Mouse (Mus musculus) small intestine, adult 2 months (tissue): ENCODE measurements around the gene Ubac2. TPM values are rescaled to one million over a fixed set of nuclear protein-coding genes. Genes with fewer than 3 reads are reported as not detected.

ENCODE experiments used
- H3K27ac ChIP-seq: fragments of 200-500 bp; 2 replicates; pipeline ENCODE4 v1.5.1; 2012; ENCODE audit warnings: low read depth, low read length, control low read depth, inconsistent platforms; ENCODE audit not compliant: insufficient read depth
- H3K27me3 ChIP-seq: fragments of 200-500 bp; 2 replicates; pipeline ENCODE4 v1.6.1; 2012; ENCODE audit warnings: mild to moderate bottlenecking, moderate library complexity, low read length, inconsistent platforms; ENCODE audit not compliant: control insufficient read depth, insufficient read depth
- H3K36me3 ChIP-seq: fragments of 200-500 bp; 2 replicates; pipeline ENCODE4 v1.6.1; 2012; ENCODE audit warnings: mild to moderate bottlenecking, low read length, control low read depth, inconsistent platforms; ENCODE audit not compliant: control insufficient read depth, insufficient read depth
- H3K4me1 ChIP-seq: fragments of 200-500 bp; 2 replicates; pipeline ENCODE4 v1.6.1; 2012; ENCODE audit warnings: low read length, inconsistent platforms, mixed read lengths; ENCODE audit not compliant: control insufficient read depth, insufficient read depth, insufficient read length
- H3K4me3 ChIP-seq: fragments of 200-500 bp; 2 replicates; pipeline ENCODE4 v1.5.1; 2012; ENCODE audit warnings: low read depth, mild to moderate bottlenecking, control low read depth, inconsistent platforms, low read length, moderate library complexity
- CTCF ChIP-seq: fragments of 200-500 bp; IDR thresholded peaks from 2 replicates; pipeline ENCODE4 v1.5.1; 2012; ENCODE audit warnings: low read depth, mild to moderate bottlenecking, control low read depth, inconsistent platforms, low read length, moderate library complexity, mixed read lengths; ENCODE audit not compliant: insufficient replicate concordance, insufficient read length; ENCODE audit errors: extremely low read depth
- POLR2A ChIP-seq: fragments of 200-500 bp; IDR thresholded peaks from 2 replicates; pipeline ENCODE4 v1.6.1; 2012; ENCODE audit warnings: low read depth, mild to moderate bottlenecking, control low read depth, inconsistent platforms, low read length, moderate library complexity
- WGBS: fragments of 180-500 bp; shearing (Covaris S2); methylation state at CpG from one replicate; pipeline ENCODE4 v1.1.7; 2018; 5-methylcytosine and 5-hydroxymethylcytosine counted together
- polyA plus RNA-seq: library from polyadenylated mRNA; depleted of rRNA; stranded (reverse); fragments of >200 nt; gene quantifications from 2 replicates; pipeline ENCODE4 v1.2.3, GENCODE M21; 2012; rRNA removed

Gene Ubac2
- polyA plus RNA-seq = 23.5 and 48.4 TPM in 2 replicates

DNA sequence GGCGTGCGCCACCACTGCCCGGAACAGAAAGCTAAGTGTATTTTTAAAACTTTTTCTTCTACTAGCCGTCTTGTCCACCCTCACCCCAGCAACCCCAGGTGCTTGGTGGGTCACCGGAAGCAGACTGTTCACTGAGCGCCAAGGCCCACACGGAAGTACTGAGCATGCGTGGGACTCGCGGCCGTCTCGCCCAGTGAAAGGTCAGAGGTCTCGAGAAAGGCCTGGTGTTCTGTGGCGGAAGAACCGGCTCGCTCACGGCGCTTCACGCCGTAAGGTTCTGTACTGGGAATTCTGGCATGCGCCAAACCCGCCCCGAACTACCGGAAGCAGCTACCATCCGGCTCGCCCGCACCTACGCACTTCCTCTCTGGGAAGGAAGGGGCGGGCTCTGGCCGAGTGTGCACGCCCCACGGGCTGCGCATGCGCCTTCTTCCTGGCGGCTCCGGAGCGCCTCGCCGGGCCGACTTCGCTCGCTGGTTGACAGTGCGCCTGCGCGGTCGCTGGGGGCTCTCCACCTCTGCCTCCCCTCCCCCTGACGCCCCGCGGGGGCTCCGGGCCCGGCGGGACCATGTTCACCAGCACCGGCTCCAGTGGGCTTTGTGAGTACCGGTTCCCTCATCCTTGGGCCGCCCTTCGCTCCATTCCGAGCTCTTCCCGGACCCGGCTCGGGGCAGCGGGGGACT is at the start of gene Ubac2:
Gene Ubac2, plus strand, starts transcription at position 445 of the 683 bp plus-strand sequence.
- peaks cover 9% of the 10 kb centered on the region for H3K4me1 ChIP-seq
- peak within 1 kb of the TSS; percentile 91 for H3K27ac ChIP-seq
- H3K27me3 ChIP-seq = no peaks in the 10 kb centered on the region
- H3K36me3 ChIP-seq = no peaks in the 10 kb centered on the region
- WGBS = under 1% methylated on average over 61 of the region's 61 CpGs
- TF ChIP-seq CTCF (no peak), POLR2A (peak; percentile 56)
- peak within 1 kb of the TSS; percentile 82 for H3K4me3 ChIP-seq

DNA sequence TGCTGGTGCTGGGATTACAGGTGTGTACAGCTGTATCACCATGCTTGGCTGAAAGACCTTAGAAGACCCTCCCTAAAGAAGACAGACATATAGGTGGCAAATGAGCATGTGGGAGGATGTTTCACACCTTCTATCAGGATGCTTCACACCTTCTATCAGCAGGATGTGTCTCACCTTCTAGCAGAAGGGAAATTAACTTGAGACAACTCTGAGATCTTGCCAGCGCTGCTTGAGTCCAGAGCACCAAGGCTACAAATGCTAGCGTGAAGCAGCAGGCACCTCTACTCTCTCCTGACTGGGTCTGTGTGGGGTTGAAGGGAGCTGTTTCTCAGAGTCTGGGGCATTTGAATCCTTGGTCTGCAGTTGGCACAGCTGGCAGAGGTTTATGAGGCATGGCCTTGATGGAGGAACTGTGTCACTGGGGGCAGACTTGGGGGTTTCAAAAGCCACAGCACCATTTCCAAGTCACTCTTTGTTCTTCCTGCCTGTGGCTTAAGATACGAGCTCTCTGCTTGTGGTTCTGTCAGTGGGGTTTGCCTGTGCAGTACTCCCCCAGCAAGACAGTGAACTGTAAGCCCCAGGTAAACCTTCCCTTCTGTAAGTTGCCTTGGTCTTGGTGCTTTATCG is 48.5 kb upstream of the Ubac2 start:
- no peak overlapping the region for H3K27ac ChIP-seq
- 81% methylated on average over 4 of the region's 4 CpGs for WGBS
- TF ChIP-seq CTCF = no peak
- no peak for TF ChIP-seq POLR2A
- H3K4me3 ChIP-seq = no peak overlapping the region
- peaks cover 8% of the 10 kb centered on the region; the same call in 1 of the 2 replicates for H3K4me1 ChIP-seq
- H3K36me3 ChIP-seq = no peaks in the 10 kb centered on the region
- no peaks in the 10 kb centered on the region for H3K27me3 ChIP-seq

DNA sequence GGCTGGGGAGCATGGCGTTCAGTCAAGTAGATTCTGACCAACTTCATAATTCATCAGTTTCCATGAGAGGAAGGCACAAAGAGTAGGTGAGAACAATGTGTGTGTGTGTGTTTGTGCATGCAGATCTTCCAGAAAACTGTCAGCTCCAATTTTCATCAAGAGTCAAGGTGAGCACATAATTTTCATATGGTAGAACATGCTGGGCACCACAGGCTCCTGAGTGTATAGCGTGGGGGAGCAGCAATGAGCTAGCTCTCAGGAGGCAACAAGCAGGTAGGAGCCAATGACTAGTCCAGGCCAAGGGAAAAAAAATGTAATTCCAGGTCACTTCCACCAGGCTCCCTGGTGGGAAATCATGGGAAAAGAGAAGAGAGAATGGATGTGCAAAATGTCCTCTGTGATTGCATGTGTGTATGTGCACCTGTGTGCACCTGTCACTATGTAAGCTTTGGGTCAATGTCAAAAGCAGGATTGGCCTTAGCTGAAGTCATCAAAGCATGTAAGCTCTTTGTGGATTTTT is 45.4 kb upstream of the Ubac2 start:
- H3K4me1 ChIP-seq = no peaks in the 10 kb centered on the region
- no peaks in the 10 kb centered on the region for H3K36me3 ChIP-seq
- H3K4me3 ChIP-seq = no peak overlapping the region
- no peaks in the 10 kb centered on the region for H3K27me3 ChIP-seq
- 82% methylated on average over 2 of the region's 2 CpGs for WGBS
- H3K27ac ChIP-seq = no peak overlapping the region
- TF ChIP-seq POLR2A = no peak
- no peak for TF ChIP-seq CTCF

DNA sequence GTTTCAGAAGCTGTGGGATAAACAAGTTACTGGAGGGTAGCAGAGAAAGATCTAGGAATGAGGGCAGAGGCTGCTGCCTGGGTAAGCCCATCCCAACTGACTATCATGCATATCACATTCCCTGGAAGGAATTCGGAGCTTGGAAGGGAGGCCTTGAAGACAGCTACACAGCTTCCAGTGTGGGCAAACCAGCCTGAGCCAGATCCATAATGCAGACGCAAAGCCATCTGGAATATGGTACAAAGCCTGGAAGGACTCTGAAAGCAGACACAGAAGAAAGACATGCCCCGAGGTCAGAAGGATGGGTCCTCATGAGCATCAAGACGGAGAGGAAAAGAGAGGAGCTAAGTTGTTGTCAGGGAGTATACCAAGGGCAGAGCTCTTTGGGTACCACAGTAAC is 40.3 kb upstream of the Ubac2 start:
- H3K27ac ChIP-seq = no peak overlapping the region
- WGBS = 87% methylated on average over 4 of the region's 4 CpGs
- H3K36me3 ChIP-seq = no peaks in the 10 kb centered on the region
- H3K4me1 ChIP-seq = no peaks in the 10 kb centered on the region
- H3K4me3 ChIP-seq = no peak overlapping the region
- no peak for TF ChIP-seq CTCF
- TF ChIP-seq POLR2A = no peak
- no peaks in the 10 kb centered on the region for H3K27me3 ChIP-seq

DNA sequence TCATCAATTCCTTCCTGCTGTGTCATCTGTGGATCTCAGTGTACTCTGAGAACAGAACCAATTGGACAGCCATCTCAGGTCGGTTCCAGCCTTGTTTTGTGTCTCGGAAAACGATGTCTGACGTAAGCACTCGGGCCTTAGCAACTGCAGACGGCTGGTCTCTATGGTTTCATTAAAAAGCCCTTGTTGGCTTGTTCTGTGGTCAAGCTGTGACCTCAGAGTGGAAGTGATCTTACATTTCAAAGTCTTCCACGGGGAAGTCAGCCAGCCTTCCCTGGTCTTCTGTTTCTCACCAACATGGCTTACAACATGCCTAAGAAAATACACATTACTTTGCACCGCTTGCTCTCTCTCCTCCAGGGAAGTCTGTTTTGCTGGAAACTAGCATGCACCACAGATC is 38.2 kb upstream of the Ubac2 start:
- Histone ChIP-seq H3K27ac (no peak overlapping the region), H3K4me3 (no peak overlapping the region), H3K36me3 (no peaks in the 10 kb centered on the region), H3K27me3 (no peaks in the 10 kb centered on the region), H3K4me1 (no peaks in the 10 kb centered on the region)
- 89% methylated on average over 8 of the region's 8 CpGs for WGBS
- TF ChIP-seq CTCF (no peak), POLR2A (no peak)

DNA sequence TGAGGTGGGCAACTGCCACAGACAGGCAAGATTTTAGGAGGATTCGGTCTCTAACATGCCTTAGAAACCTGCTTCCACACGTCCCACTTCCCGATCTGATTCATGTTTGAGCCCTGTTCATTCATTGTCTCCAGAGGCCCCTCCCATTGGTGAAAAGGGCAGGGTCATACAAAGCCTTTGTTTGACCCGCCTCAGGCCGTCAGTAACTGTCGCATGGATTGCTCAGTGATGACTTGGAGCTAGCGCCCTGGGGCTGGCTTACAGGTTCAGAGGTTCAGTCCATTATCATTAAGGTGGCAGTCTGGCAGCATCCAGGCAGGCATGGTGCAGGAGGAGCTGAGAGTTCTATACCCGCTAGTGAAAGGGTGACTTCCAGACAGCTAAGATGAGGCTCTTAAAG is 33.9 kb upstream of the Ubac2 start:
- H3K27ac ChIP-seq = no peak overlapping the region
- TF ChIP-seq CTCF (no peak), POLR2A (no peak)
- no peak overlapping the region for H3K4me3 ChIP-seq
- no peaks in the 10 kb centered on the region for H3K27me3 ChIP-seq
- H3K4me1 ChIP-seq = no peaks in the 10 kb centered on the region
- WGBS = 58% methylated on average over 8 of the region's 8 CpGs
- no peaks in the 10 kb centered on the region for H3K36me3 ChIP-seq

DNA sequence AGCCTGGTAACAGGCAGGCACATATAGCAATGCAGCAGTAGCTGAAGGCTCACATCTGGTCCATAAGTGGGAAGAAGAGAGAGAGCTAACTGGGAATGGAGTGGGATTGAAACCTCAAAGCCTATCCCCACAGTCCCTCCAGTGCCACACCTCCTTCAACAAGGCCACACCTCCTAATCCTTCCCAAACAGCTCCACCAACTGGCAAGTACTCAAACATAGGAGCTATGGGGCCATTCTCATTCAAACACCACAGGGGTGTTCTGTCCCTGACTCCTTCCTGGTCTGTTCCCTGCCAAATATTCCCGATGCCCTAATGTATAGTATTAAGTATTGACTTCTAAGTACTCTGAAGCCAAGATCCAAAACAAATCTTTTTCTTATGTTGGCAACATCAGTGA is 27.2 kb upstream of the Ubac2 start:
- H3K36me3 ChIP-seq = no peaks in the 10 kb centered on the region
- no peaks in the 10 kb centered on the region for H3K4me1 ChIP-seq
- WGBS = 93% methylated on average over 1 of the region's 1 CpGs
- TF ChIP-seq POLR2A (no peak), CTCF (no peak)
- no peak overlapping the region for H3K27ac ChIP-seq
- H3K4me3 ChIP-seq = no peak overlapping the region
- H3K27me3 ChIP-seq = no peaks in the 10 kb centered on the region
